Mouse (Mus musculus) heart, embryonic 16.5 days (tissue): ENCODE measurements around the gene Ip6k1. TPM values are rescaled to one million over a fixed set of nuclear protein-coding genes. Genes with fewer than 3 reads are reported as not detected.
"Not testable (repeated sequence)": the region's sequence is repeated elsewhere in the genome, so short reads cannot be mapped to it uniquely, and the experiment has no call there.

ENCODE experiments used
- ATAC-seq: fragments of 200-750 bp; cut with Nextera tagmentation; replicated peaks from 2 replicates; pipeline ENCODE4 v1.8.0; 2017; ENCODE audit warnings: moderate number of reproducible peaks; ENCODE audit not compliant: insufficient read depth, low FRiP score; ENCODE audit errors: extremely low read depth
- H3K27ac ChIP-seq: fragments of 300-500 bp; sonication (generic); 2 replicates; pipeline ENCODE4 v1.5.1; 2014; ENCODE audit warnings: mild to moderate bottlenecking, low read length, control low read depth, moderate library complexity
- H3K27me3 ChIP-seq: fragments of 300-500 bp; sonication (generic); 2 replicates; pipeline ENCODE4 v1.6.1; 2014; ENCODE audit warnings: low read length, mixed read lengths; ENCODE audit not compliant: control insufficient read depth, insufficient read depth
- H3K36me3 ChIP-seq: fragments of 300-500 bp; sonication (generic); 2 replicates; pipeline ENCODE4 v1.6.1; 2014; ENCODE audit not compliant: control insufficient read depth, insufficient read depth
- H3K4me1 ChIP-seq: fragments of 300-500 bp; sonication (generic); 2 replicates; pipeline ENCODE4 v1.6.1; 2014; ENCODE audit warnings: low read length, mixed read lengths; ENCODE audit not compliant: control insufficient read depth, insufficient read depth
- H3K4me2 ChIP-seq: fragments of 300-500 bp; sonication (generic); 2 replicates; pipeline ENCODE4 v1.6.1; 2014; ENCODE audit warnings: low read depth, mild to moderate bottlenecking, control low read depth, low read length
- H3K4me3 ChIP-seq: fragments of 300-500 bp; sonication (generic); 2 replicates; pipeline ENCODE4 v1.5.1; 2014; ENCODE audit warnings: mild to moderate bottlenecking, control low read depth, low read length
- H3K9ac ChIP-seq: fragments of 300-500 bp; sonication (generic); 2 replicates; pipeline ENCODE4 v1.6.1; 2014; ENCODE audit warnings: low read length, control low read depth
- H3K9me3 ChIP-seq: fragments of 300-500 bp; sonication (generic); replicated peaks from 2 replicates; pipeline ENCODE4 v1.6.1; 2016; ENCODE audit warnings: low read length; ENCODE audit not compliant: control insufficient read depth
- WGBS: fragments of 180-500 bp; shearing (Covaris S2); extraction: QIAGEN DNeasy Blood & Tissue Kit; methylation state at CpG from one replicate; pipeline ENCODE4 v1.1.7; 2014; 5-methylcytosine and 5-hydroxymethylcytosine counted together
- polyA plus RNA-seq: library from polyadenylated mRNA; unstranded; fragments of >200 nt; fragmentation: Nextera tagmentation; extraction: Ambion mirVana; gene quantifications from 2 replicates; pipeline ENCODE4 v1.2.1, GENCODE M21; 2015

Gene Ip6k1
- polyA plus RNA-seq, 1 experiment from 2014 or later, result 38.8 TPM

- H3K27me3 ChIP-seq, result no peaks in the 10 kb centered on the region
- H3K4me2 ChIP-seq, result no peak overlapping the region
- no peaks in the 10 kb centered on the region; the same call in 1 of the 2 replicates for H3K36me3 ChIP-seq
- H3K9me3 ChIP-seq, result no peaks in the 10 kb centered on the region
- H3K4me3 ChIP-seq, result no peak overlapping the region
- no peak overlapping the region for H3K9ac ChIP-seq
- H3K27ac ChIP-seq, result no peak overlapping the region
- no peak for ATAC-seq
- H3K4me1 ChIP-seq, result peaks cover 8% of the 10 kb centered on the region
Observed at GRCm38 (mm10) chr9:108010385-108010784, 8.1 kb downstream of the Ip6k1 start.

- WGBS, result 91% methylated on average over 2 of the region's 2 CpGs
- not testable (repeated sequence) for H3K27ac ChIP-seq, H3K4me2 ChIP-seq, H3K36me3 ChIP-seq, ATAC-seq, H3K4me3 ChIP-seq, H3K27me3 ChIP-seq, H3K9me3 ChIP-seq, H3K9ac ChIP-seq, H3K4me1 ChIP-seq
Observed at GRCm38 (mm10) chr9:108013577-108013976, 11.3 kb downstream of the Ip6k1 start.

- H3K4me3 ChIP-seq, result no peak overlapping the region
- peaks cover 10% of the 10 kb centered on the region for H3K4me1 ChIP-seq
- 81% methylated on average over 3 of the region's 3 CpGs for WGBS
- H3K9me3 ChIP-seq, result no peaks in the 10 kb centered on the region
- H3K36me3 ChIP-seq, result no peaks in the 10 kb centered on the region; the same call in 1 of the 2 replicates
- no peak overlapping the region for H3K4me2 ChIP-seq
- no peak for ATAC-seq
- H3K9ac ChIP-seq, result no peak overlapping the region
- H3K27me3 ChIP-seq, result no peaks in the 10 kb centered on the region
- no peak overlapping the region for H3K27ac ChIP-seq
Observed at GRCm38 (mm10) chr9:108017127-108017526, 14.8 kb downstream of the Ip6k1 start.

DNA sequence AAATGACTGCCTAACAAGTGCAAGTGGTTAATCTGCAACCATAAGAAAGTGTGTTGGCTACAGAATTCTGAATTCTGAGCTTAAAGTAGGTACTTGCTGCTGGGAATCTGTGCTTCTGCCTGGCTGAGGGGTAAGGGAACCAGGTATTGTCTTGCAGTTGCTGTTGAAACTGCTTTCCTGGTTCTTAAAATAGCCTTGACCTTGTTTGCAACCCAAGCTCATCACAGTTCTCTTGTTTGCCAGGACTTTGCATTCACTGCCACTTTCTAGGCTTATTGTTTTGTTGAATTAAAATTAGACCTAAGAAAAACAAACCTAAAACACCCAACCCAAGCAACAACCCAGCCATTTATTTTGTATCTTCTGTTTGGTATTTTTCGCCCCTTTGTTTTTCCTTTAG, 18.4 kb downstream of the Ip6k1 start:
- peak overlapping the region; percentile 18; the same call in 1 of the 2 replicates for H3K9ac ChIP-seq
- peak overlapping the region; percentile 22; the same call in 1 of the 2 replicates for H3K4me2 ChIP-seq
- H3K9me3 ChIP-seq, result no peaks in the 10 kb centered on the region
- no peaks in the 10 kb centered on the region for H3K27me3 ChIP-seq
- H3K4me1 ChIP-seq, result peaks cover 8% of the 10 kb centered on the region
- peak overlapping the region; percentile 68 for H3K27ac ChIP-seq
- H3K4me3 ChIP-seq, result no peak overlapping the region
- ATAC-seq, result no peak
- 92% methylated on average over 1 of the region's 1 CpGs for WGBS
- H3K36me3 ChIP-seq, result peaks cover 10% of the 10 kb centered on the region; the same call in 1 of the 2 replicates

GRCm38 (mm10) chr9:108023216-108023615, 20.9 kb downstream of the Ip6k1 start:
- Histone ChIP-seq H3K4me3 (no peak overlapping the region), H3K27me3 (no peaks in the 10 kb centered on the region), H3K4me1 (peaks cover 8% of the 10 kb centered on the region), H3K36me3 (peaks cover 28% of the 10 kb centered on the region), H3K4me2 (no peak overlapping the region), H3K27ac (no peak overlapping the region), H3K9me3 (peaks cover 4% of the 10 kb centered on the region; the same call in 1 of the 2 replicates), H3K9ac (no peak overlapping the region)
- no peak for ATAC-seq
- WGBS, result 91% methylated on average over 3 of the region's 3 CpGs

DNA sequence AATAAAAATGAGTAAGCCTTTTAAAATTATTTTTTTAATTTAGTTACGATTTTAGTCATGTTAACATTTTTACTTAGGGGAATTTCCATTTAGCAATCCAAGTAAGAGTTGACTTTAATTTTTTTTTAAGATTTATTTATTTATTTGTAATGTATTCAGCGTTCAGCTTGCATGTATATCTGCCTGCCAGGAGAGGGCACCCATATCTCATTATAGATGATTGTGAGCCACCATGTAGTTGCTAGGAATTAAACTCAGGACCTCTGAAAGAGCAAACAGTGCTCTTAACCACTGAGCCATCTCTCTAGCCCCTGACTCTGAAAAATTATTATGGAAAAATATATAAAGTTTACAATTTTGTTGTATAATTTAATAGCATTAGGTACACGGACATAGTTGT, 24.3 kb downstream of the Ip6k1 start:
- ATAC-seq, result no peak
- WGBS, result 87% methylated on average over 3 of the region's 3 CpGs

GRCm38 (mm10) chr9:108027867-108028266, 25.6 kb downstream of the Ip6k1 start:
- H3K27ac ChIP-seq, result no peak overlapping the region
- H3K36me3 ChIP-seq, result peaks cover 40% of the 10 kb centered on the region
- no peak for ATAC-seq
- no peak overlapping the region for H3K9ac ChIP-seq
- no peaks in the 10 kb centered on the region for H3K27me3 ChIP-seq
- 100% methylated on average over 3 of the region's 3 CpGs for WGBS
- H3K4me1 ChIP-seq, result no peaks in the 10 kb centered on the region
- H3K9me3 ChIP-seq, result peaks cover 4% of the 10 kb centered on the region; the same call in 1 of the 2 replicates
- H3K4me2 ChIP-seq, result no peak overlapping the region
- no peak overlapping the region for H3K4me3 ChIP-seq

More for the DNA sequence above, 24.3 kb downstream of the Ip6k1 start:
- H3K9ac ChIP-seq, result no peak overlapping the region
- no peaks in the 10 kb centered on the region for H3K27me3 ChIP-seq
- H3K4me2 ChIP-seq, result no peak overlapping the region
- peaks cover 31% of the 10 kb centered on the region for H3K36me3 ChIP-seq
- H3K4me1 ChIP-seq, result no peaks in the 10 kb centered on the region
- H3K4me3 ChIP-seq, result no peak overlapping the region
- peaks cover 4% of the 10 kb centered on the region; the same call in 1 of the 2 replicates for H3K9me3 ChIP-seq
- no peak overlapping the region for H3K27ac ChIP-seq

DNA sequence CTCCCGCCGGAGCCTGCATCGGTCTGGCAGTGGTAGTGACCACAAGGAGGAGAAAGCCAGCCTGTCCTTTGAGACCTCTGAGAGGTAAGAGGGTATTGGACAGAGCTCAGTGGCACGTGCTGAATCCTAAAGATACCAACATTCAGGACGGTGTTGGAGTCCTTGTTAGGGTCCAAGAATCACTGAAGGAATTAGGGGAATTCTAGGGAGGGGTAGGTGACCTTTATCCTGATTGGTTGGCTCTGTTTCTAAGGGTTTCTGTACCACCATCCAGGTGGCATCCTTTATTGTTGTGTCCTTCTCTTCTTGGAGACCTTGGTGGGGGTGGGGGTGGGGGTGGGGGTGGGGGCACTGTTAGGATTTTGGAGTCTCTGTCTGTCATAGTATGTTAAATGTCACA, 29.8 kb downstream of the Ip6k1 start:
- no peak for ATAC-seq
- Histone ChIP-seq H3K9me3 (peaks cover 4% of the 10 kb centered on the region; the same call in 1 of the 2 replicates), H3K27me3 (no peaks in the 10 kb centered on the region), H3K9ac (no peak overlapping the region), H3K4me2 (no peak overlapping the region), H3K4me1 (no peaks in the 10 kb centered on the region), H3K27ac (no peak overlapping the region), H3K36me3 (peaks cover 29% of the 10 kb centered on the region), H3K4me3 (no peak overlapping the region)
- WGBS, result 89% methylated on average over 5 of the region's 5 CpGs

GRCm38 (mm10) chr9:108035331-108036156, 33.2 kb downstream of the Ip6k1 start:
- H3K36me3 ChIP-seq, result peaks cover 21% of the 10 kb centered on the region

More at GRCm38 (mm10) chr9:108035331-108036156, 33.2 kb downstream of the Ip6k1 start:
- Histone ChIP-seq H3K4me2 (no peak overlapping the region), H3K27me3 (no peaks in the 10 kb centered on the region), H3K9me3 (no peaks in the 10 kb centered on the region), H3K4me3 (no peak overlapping the region), H3K9ac (no peak overlapping the region), H3K27ac (no peak overlapping the region), H3K4me1 (no peaks in the 10 kb centered on the region)
- 98% methylated on average over 2 of the region's 2 CpGs for WGBS
- peak; percentile 45 for ATAC-seq
